Mouse (Mus musculus): ENCODE data around the gene Sema4g. TPM values are rescaled to one million over a fixed set of nuclear protein-coding genes. Genes with fewer than 3 reads are reported as not detected.

Gene Sema4g
- polyA plus RNA-seq, 1 experiment from 2014 or later: 6.5 TPM

- Histone ChIP-seq H3K27me3 (ENCODE audit: insufficient read depth, low read length) (no peaks in the 10 kb centered on the region), H3K9ac (replicated peaks; ENCODE audit: low read length) (no peak overlapping the region), H3K4me2 (replicated peaks; ENCODE audit: low read depth, low read length) (no peak overlapping the region), H3K36me3 (ENCODE audit: insufficient read depth, low read length) (peaks cover 20% of the 10 kb centered on the region; the same call in 1 of the 2 replicates), H3K4me3 (ENCODE audit: low read length) (no peak overlapping the region), H3K9me3 (ENCODE audit: low read length) (no peaks in the 10 kb centered on the region), H3K27ac (ENCODE audit: low read length) (no peak overlapping the region), H3K4me1 (ENCODE audit: insufficient read depth, low read length) (peaks cover under 1% of the 10 kb centered on the region; the same call in 1 of the 2 replicates)
- no peak for ATAC-seq (ENCODE audit: low FRiP score, low TSS enrichment)
- 86% methylated on average over 8 of the region's 8 CpGs for WGBS
Measured at GRCm38 (mm10) chr19:44999647-45000046, 10.7 kb downstream of the Sema4g start.

GRCm38 (mm10) chr19:45002301-45002700, 13.4 kb downstream of the Sema4g start:
- Histone ChIP-seq H3K9ac (replicated peaks; ENCODE audit: low read length) (no peak overlapping the region), H3K9me3 (ENCODE audit: low read length) (no peaks in the 10 kb centered on the region), H3K4me1 (ENCODE audit: insufficient read depth, low read length) (peaks cover 17% of the 10 kb centered on the region), H3K36me3 (ENCODE audit: insufficient read depth, low read length) (peaks cover 20% of the 10 kb centered on the region; the same call in 1 of the 2 replicates), H3K4me2 (replicated peaks; ENCODE audit: low read depth, low read length) (no peak overlapping the region), H3K4me3 (ENCODE audit: low read length) (no peak overlapping the region), H3K27ac (ENCODE audit: low read length) (no peak overlapping the region), H3K27me3 (ENCODE audit: insufficient read depth, low read length) (no peaks in the 10 kb centered on the region)
- no peak for ATAC-seq (ENCODE audit: low FRiP score, low TSS enrichment)
- WGBS: 70% methylated on average over 3 of the region's 3 CpGs

- 88% methylated on average over 7 of the region's 7 CpGs for whole genome bisulfite sequencing
- no peaks in the 10 kb centered on the region for H3K27me3 ChIP-seq (ENCODE audit: insufficient read depth, low read length)
- H3K9ac ChIP-seq (replicated peaks; ENCODE audit: low read length): no peak overlapping the region
- H3K4me1 ChIP-seq (ENCODE audit: insufficient read depth, low read length): peaks cover 21% of the 10 kb centered on the region
- H3K9me3 ChIP-seq (ENCODE audit: low read length): no peaks in the 10 kb centered on the region
- no peak overlapping the region for H3K4me2 ChIP-seq (replicated peaks; ENCODE audit: low read depth, low read length)
- no peak overlapping the region for H3K4me3 ChIP-seq (ENCODE audit: low read length)
- H3K36me3 ChIP-seq (ENCODE audit: insufficient read depth, low read length): peaks cover 20% of the 10 kb centered on the region; the same call in 1 of the 2 replicates
- no peak for ATAC-seq (ENCODE audit: low FRiP score, low TSS enrichment)
- no peak overlapping the region for H3K27ac ChIP-seq (ENCODE audit: low read length)
Measured at GRCm38 (mm10) chr19:45003740-45004516, 15.0 kb downstream of the Sema4g start.

GRCm38 (mm10) chr19:45005444-45005843, 16.5 kb downstream of the Sema4g start, which contains the start of gene Twnk:
Gene Twnk, plus strand, starts transcription at chr19:45005663.
- Histone ChIP-seq H3K9me3 (ENCODE audit: low read length) (no peaks in the 10 kb centered on the region), H3K4me2 (replicated peaks; ENCODE audit: low read depth, low read length) (peak within 1 kb of the TSS; percentile 86), H3K27ac (ENCODE audit: low read length) (peak within 1 kb of the TSS; percentile 87), H3K27me3 (ENCODE audit: insufficient read depth, low read length) (no peaks in the 10 kb centered on the region), H3K4me3 (ENCODE audit: low read length) (peak within 1 kb of the TSS; percentile 97), H3K9ac (replicated peaks; ENCODE audit: low read length) (peak within 1 kb of the TSS; percentile 90), H3K36me3 (ENCODE audit: insufficient read depth, low read length) (peaks cover 29% of the 10 kb centered on the region), H3K4me1 (ENCODE audit: insufficient read depth, low read length) (peaks cover 24% of the 10 kb centered on the region)
- no peak for ATAC-seq (ENCODE audit: low FRiP score, low TSS enrichment)
- 10% methylated on average over 16 of the region's 16 CpGs for WGBS

GRCm38 (mm10) chr19:45005957-45006712, 17.2 kb downstream of the Sema4g start, which contains the start of gene Mrpl43:
Gene Mrpl43, minus strand, starts transcription at chr19:45006442.
- Histone ChIP-seq H3K4me2 (replicated peaks; ENCODE audit: low read depth, low read length) (peak within 1 kb of the TSS; percentile 86), H3K9ac (replicated peaks; ENCODE audit: low read length) (peak within 1 kb of the TSS; percentile 90), H3K36me3 (ENCODE audit: insufficient read depth, low read length) (peaks cover 30% of the 10 kb centered on the region), H3K4me1 (ENCODE audit: insufficient read depth, low read length) (peaks cover 24% of the 10 kb centered on the region), H3K9me3 (ENCODE audit: low read length) (no peaks in the 10 kb centered on the region), H3K27me3 (ENCODE audit: insufficient read depth, low read length) (no peaks in the 10 kb centered on the region), H3K27ac (ENCODE audit: low read length) (peak within 1 kb of the TSS; percentile 87), H3K4me3 (ENCODE audit: low read length) (peak within 1 kb of the TSS; percentile 97)
- under 1% methylated on average over 77 of the region's 82 CpGs for WGBS
- ATAC-seq (ENCODE audit: low FRiP score, low TSS enrichment): peak; percentile 92

- Histone ChIP-seq H3K36me3 (ENCODE audit: insufficient read depth, low read length) (peaks cover 32% of the 10 kb centered on the region), H3K9me3 (ENCODE audit: low read length) (no peaks in the 10 kb centered on the region), H3K4me1 (ENCODE audit: insufficient read depth, low read length) (peaks cover 24% of the 10 kb centered on the region), H3K27me3 (ENCODE audit: insufficient read depth, low read length) (no peaks in the 10 kb centered on the region), H3K4me2 (replicated peaks; ENCODE audit: low read depth, low read length) (peak overlapping the region; percentile 86), H3K27ac (ENCODE audit: low read length) (peak overlapping the region; percentile 87), H3K4me3 (ENCODE audit: low read length) (peak overlapping the region; percentile 97), H3K9ac (replicated peaks; ENCODE audit: low read length) (peak overlapping the region; percentile 90)
- ATAC-seq (ENCODE audit: low FRiP score, low TSS enrichment): no peak
- WGBS: 38% methylated on average over 17 of the region's 17 CpGs
Measured at GRCm38 (mm10) chr19:45007021-45007420, 18.1 kb downstream of the Sema4g start.

GRCm38 (mm10) chr19:45007425-45008191, 18.7 kb downstream of the Sema4g start:
- Histone ChIP-seq H3K36me3 (ENCODE audit: insufficient read depth, low read length) (peaks cover 32% of the 10 kb centered on the region), H3K9ac (replicated peaks; ENCODE audit: low read length) (peak overlapping the region; percentile 90), H3K4me2 (replicated peaks; ENCODE audit: low read depth, low read length) (peak overlapping the region; percentile 86), H3K9me3 (ENCODE audit: low read length) (no peaks in the 10 kb centered on the region), H3K27ac (ENCODE audit: low read length) (no peak overlapping the region), H3K4me1 (ENCODE audit: insufficient read depth, low read length) (peaks cover 24% of the 10 kb centered on the region), H3K4me3 (ENCODE audit: low read length) (peak overlapping the region; percentile 97), H3K27me3 (ENCODE audit: insufficient read depth, low read length) (no peaks in the 10 kb centered on the region)
- no peak for ATAC-seq (ENCODE audit: low FRiP score, low TSS enrichment)
- WGBS: 90% methylated on average over 20 of the region's 20 CpGs

- H3K9ac ChIP-seq (replicated peaks; ENCODE audit: low read length): no peak overlapping the region
- no peak for ATAC-seq (ENCODE audit: low FRiP score, low TSS enrichment)
- no peak overlapping the region for H3K4me2 ChIP-seq (replicated peaks; ENCODE audit: low read depth, low read length)
- H3K4me1 ChIP-seq (ENCODE audit: insufficient read depth, low read length): peaks cover 39% of the 10 kb centered on the region
- no peaks in the 10 kb centered on the region for H3K27me3 ChIP-seq (ENCODE audit: insufficient read depth, low read length)
- WGBS: 92% methylated on average over 4 of the region's 4 CpGs
- no peak overlapping the region for H3K27ac ChIP-seq (ENCODE audit: low read length)
- no peak overlapping the region for H3K4me3 ChIP-seq (ENCODE audit: low read length)
- peaks cover 24% of the 10 kb centered on the region for H3K36me3 ChIP-seq (ENCODE audit: insufficient read depth, low read length)
- no peaks in the 10 kb centered on the region for H3K9me3 ChIP-seq (ENCODE audit: low read length)
Measured at GRCm38 (mm10) chr19:45010646-45011045, 21.7 kb downstream of the Sema4g start.

GRCm38 (mm10) chr19:45012219-45012618, 23.3 kb downstream of the Sema4g start:
- Histone ChIP-seq H3K27ac (ENCODE audit: low read length) (no peak overlapping the region), H3K9ac (replicated peaks; ENCODE audit: low read length) (no peak overlapping the region)
- ATAC-seq (ENCODE audit: low FRiP score, low TSS enrichment): no peak

More at GRCm38 (mm10) chr19:45012219-45012618, 23.3 kb downstream of the Sema4g start:
- 84% methylated on average over 8 of the region's 8 CpGs for WGBS
- Histone ChIP-seq H3K27me3 (ENCODE audit: insufficient read depth, low read length) (no peaks in the 10 kb centered on the region), H3K9me3 (ENCODE audit: low read length) (no peaks in the 10 kb centered on the region), H3K36me3 (ENCODE audit: insufficient read depth, low read length) (peaks cover 24% of the 10 kb centered on the region), H3K4me2 (replicated peaks; ENCODE audit: low read depth, low read length) (no peak overlapping the region), H3K4me3 (ENCODE audit: low read length) (no peak overlapping the region), H3K4me1 (ENCODE audit: insufficient read depth, low read length) (peaks cover 43% of the 10 kb centered on the region)
